Mouse (Mus musculus): ENCODE measurements around the gene Gm19426. TPM values are rescaled to one million over a fixed set of nuclear protein-coding genes. Genes with fewer than 3 reads are reported as not detected.

The Gm19426 gene
- 1 to 10 TPM; 7.2 to 8.3 TPM for polyA plus RNA-seq (2012; fragmentation: generic; extraction: Trizol)

GRCm38 (mm10) chr2:84743561-84743960, at the start of gene Gm19426:
TSS of gene Gm19426 (minus strand) at chr2:84743655.

GRCm38 (mm10) chr2:84775241-84775640, 31.8 kb upstream of the Gm19426 start, which contains the start of gene Serping1:
TSS of gene Serping1 (minus strand) at chr2:84775444.

GRCm38 (mm10) chr2:84733579-84734300, 9.7 kb downstream of the Gm19426 start, which contains the start of gene Ypel4:
TSS of gene Ypel4 (plus strand) at chr2:84734058.

GRCm38 (mm10) chr2:84727172-84727858, 16.1 kb downstream of the Gm19426 start, which contains the start of gene Clp1:
TSS of gene Clp1 (minus strand) at chr2:84727350.

GRCm38 (mm10) chr2:84714811-84715561, 28.5 kb downstream of the Gm19426 start, which contains the start of gene Zdhhc5:
TSS of gene Zdhhc5 (minus strand) at chr2:84715180.

Other genes starting within 250 kb of the Gm19426 start
- gene Ctnnd1, start 92.9 kb downstream of the Gm19426 start, polyA plus RNA-seq (2012; fragmentation: generic; extraction: Trizol), result 10 to 100 TPM in 1 of 2 experiments, 1 to 10 TPM in 1; 6.2 to 55.8 TPM
- under 1 TPM; 0.09 TPM for gene Btbd18, start 84.6 kb downstream of the Gm19426 start, polyA plus RNA-seq (2012; fragmentation: generic; extraction: Trizol)
- gene Selenoh, start 72.9 kb downstream of the Gm19426 start, polyA plus RNA-seq (2012; fragmentation: generic; extraction: Trizol), result 100 to 1,000 TPM; 317 to 435 TPM
- gene Gm28635, start 65.6 kb downstream of the Gm19426 start, polyA plus RNA-seq (2012; fragmentation: generic; extraction: Trizol), result not detected
- 10 to 100 TPM in 1 of 2 experiments, 1 to 10 TPM in 1; 9.8 to 18.9 TPM for gene Med19, start 65.3 kb downstream of the Gm19426 start, polyA plus RNA-seq (2012; fragmentation: generic; extraction: Trizol)
- gene Tmx2, start 64.5 kb downstream of the Gm19426 start, polyA plus RNA-seq (2012; fragmentation: generic; extraction: Trizol), result 10 to 100 TPM; 13.4 to 61.9 TPM
- gene Zdhhc5, start 28.5 kb downstream of the Gm19426 start, polyA plus RNA-seq (2012; fragmentation: generic; extraction: Trizol), result 10 to 100 TPM in 1 of 2 experiments, 1 to 10 TPM in 1; 4.3 to 26.8 TPM
- 1 to 10 TPM; 2.2 to 6.6 TPM for gene Clp1, start 16.3 kb downstream of the Gm19426 start, polyA plus RNA-seq (2012; fragmentation: generic; extraction: Trizol)
- 1 to 10 TPM in 1 of 2 experiments, under 1 TPM in 1; 0.47 to 8.6 TPM for gene Ypel4, start 9.6 kb downstream of the Gm19426 start, polyA plus RNA-seq (2012; fragmentation: generic; extraction: Trizol)
- under 1 TPM; 0.06 to 0.91 TPM for gene Serping1, start 31.8 kb upstream of the Gm19426 start, polyA plus RNA-seq (2012; fragmentation: generic; extraction: Trizol)
- gene Ube2l6, start 55.2 kb upstream of the Gm19426 start, polyA plus RNA-seq (2012; fragmentation: generic; extraction: Trizol), result 10 to 100 TPM; 19.6 to 59.5 TPM
- gene Smtnl1, start 79.0 kb upstream of the Gm19426 start, polyA plus RNA-seq (2012; fragmentation: generic; extraction: Trizol), result under 1 TPM; 0.02 TPM
- 10 to 100 TPM; 24.3 to 35.2 TPM for gene Timm10, start 83.3 kb upstream of the Gm19426 start, polyA plus RNA-seq (2012; fragmentation: generic; extraction: Trizol)
- under 1 TPM; 0.01 to 0.04 TPM for gene Slc43a1, start 95.2 kb upstream of the Gm19426 start, polyA plus RNA-seq (2012; fragmentation: generic; extraction: Trizol)
- 1 to 10 TPM in 1 of 2 experiments, under 1 TPM in 1; 0.43 to 7.1 TPM for gene Rtn4rl2, start 143.1 kb upstream of the Gm19426 start, polyA plus RNA-seq (2012; fragmentation: generic; extraction: Trizol)
- gene Slc43a3, start 192.9 kb upstream of the Gm19426 start, polyA plus RNA-seq (2012; fragmentation: generic; extraction: Trizol), result 10 to 100 TPM in 1 of 2 experiments, 1 to 10 TPM in 1; 6.8 to 22.7 TPM
- gene Prg2, start 236.8 kb upstream of the Gm19426 start, polyA plus RNA-seq (2012; fragmentation: generic; extraction: Trizol), result under 1 TPM in 1 of 2 experiments, not detected in 1; 0.06 TPM
- gene Prg3, start 244.6 kb upstream of the Gm19426 start, polyA plus RNA-seq (2012; fragmentation: generic; extraction: Trizol), result not detected

Data from C3H10T1/2 (cell line).